Mouse (Mus musculus) ES-Bruce4 (cell line): ENCODE measurements around the gene Il1rl2.

Experiments used
- CTCF ChIP-seq: IDR thresholded peaks from one replicate; pipeline ENCODE4 v1.8.1; 2011; ENCODE audit warnings: low read depth, low read length
- EP300 ChIP-seq: IDR thresholded peaks from 2 replicates; pipeline ENCODE4 v1.6.1; 2011; ENCODE audit warnings: low read depth, low read length; ENCODE audit not compliant: insufficient read depth
- POLR2A ChIP-seq: IDR thresholded peaks from one replicate; pipeline ENCODE4 v1.8.1; 2011; ENCODE audit warnings: low read length; ENCODE audit not compliant: insufficient read depth

- TF ChIP-seq POLR2A (no peak), CTCF (no peak), EP300 (no peak)
Observed at GRCm38 (mm10) chr1:40413039-40413438, 88.6 kb downstream of the Il1rl2 start.
